Mouse (Mus musculus): Measurements from ENCODE around the gene Itgb8. TPM values are rescaled to one million over a fixed set of nuclear protein-coding genes. Genes with fewer than 3 reads are reported as not detected.

The Itgb8 gene
- polyA plus RNA-seq, 1 experiment = not detected

- Histone ChIP-seq H3K4me3 (ENCODE audit: insufficient read depth, low read length) (no peak overlapping the region), H3K4me1 (ENCODE audit: control insufficient read depth, insufficient read depth, low read length) (peaks cover 4% of the 10 kb centered on the region; the same call in 1 of the 2 replicates), H3K27ac (ENCODE audit: insufficient read depth, low read depth, low read length) (no peak overlapping the region)
- TF ChIP-seq CTCF (IDR thresholded peaks at IDR 0.05; ENCODE audit: low read depth, low read length) = no peak
- TF ChIP-seq POLR2A (IDR thresholded peaks at IDR 0.05; ENCODE audit: borderline replicate concordance, low read depth, low read length) = no peak
Measured at GRCm38 (mm10) chr12:119210590-119210989, 28.0 kb downstream of the Itgb8 start.

DNA sequence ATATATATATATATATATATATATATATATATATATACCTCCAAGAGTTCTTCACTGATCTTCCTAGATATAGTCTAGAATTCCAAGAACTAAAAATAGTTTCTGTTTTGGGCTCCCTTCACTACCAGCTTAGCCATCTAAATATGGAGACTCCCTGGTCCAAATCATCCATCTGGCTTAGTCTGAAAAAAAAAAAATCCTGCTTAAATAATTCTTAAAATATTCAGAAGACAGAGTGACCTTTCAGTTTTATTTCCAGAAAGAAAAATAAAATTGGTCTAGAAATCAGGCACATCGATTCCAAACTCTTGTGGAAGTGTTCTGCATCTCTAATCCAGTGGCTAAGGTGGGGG, 28.6 kb downstream of the Itgb8 start:
- Histone ChIP-seq H3K4me1 (ENCODE audit: control insufficient read depth, insufficient read depth, low read length) (peaks cover 4% of the 10 kb centered on the region; the same call in 1 of the 2 replicates), H3K27ac (ENCODE audit: insufficient read depth, low read depth, low read length) (no peak overlapping the region), H3K4me3 (ENCODE audit: insufficient read depth, low read length) (no peak overlapping the region)
- TF ChIP-seq CTCF (IDR thresholded peaks at IDR 0.05; ENCODE audit: low read depth, low read length) = no peak
- TF ChIP-seq POLR2A (IDR thresholded peaks at IDR 0.05; ENCODE audit: borderline replicate concordance, low read depth, low read length) = no peak

GRCm38 (mm10) chr12:119209384-119210072, 29.1 kb downstream of the Itgb8 start:
- Histone ChIP-seq H3K4me3 (ENCODE audit: insufficient read depth, low read length) (no peak overlapping the region), H3K27ac (ENCODE audit: insufficient read depth, low read depth, low read length) (no peak overlapping the region), H3K4me1 (ENCODE audit: control insufficient read depth, insufficient read depth, low read length) (peaks cover 4% of the 10 kb centered on the region; the same call in 1 of the 2 replicates)
- TF ChIP-seq POLR2A (IDR thresholded peaks at IDR 0.05; ENCODE audit: borderline replicate concordance, low read depth, low read length) (no peak), CTCF (IDR thresholded peaks at IDR 0.05; ENCODE audit: low read depth, low read length) (no peak)

DNA sequence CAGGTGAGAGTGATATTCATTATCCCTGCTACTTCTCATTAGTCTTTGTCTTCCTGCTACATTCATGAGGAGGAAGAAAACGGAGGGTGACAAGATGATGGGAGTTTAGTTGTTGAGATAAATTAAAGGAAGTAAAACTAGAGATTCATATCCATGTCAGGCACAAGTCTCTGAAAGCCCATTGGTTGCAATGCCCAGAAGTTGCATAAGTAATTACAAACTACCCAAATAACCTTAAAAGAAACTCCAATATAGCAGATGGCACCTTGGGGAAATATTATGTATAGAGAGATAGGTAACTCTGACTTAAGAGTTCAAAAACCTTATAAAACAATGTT, 31.2 kb downstream of the Itgb8 start:
- H3K4me3 ChIP-seq (ENCODE audit: insufficient read depth, low read length) = no peak overlapping the region
- H3K27ac ChIP-seq (ENCODE audit: insufficient read depth, low read depth, low read length) = no peak overlapping the region
- TF ChIP-seq CTCF (IDR thresholded peaks at IDR 0.05; ENCODE audit: low read depth, low read length) = no peak
- TF ChIP-seq POLR2A (IDR thresholded peaks at IDR 0.05; ENCODE audit: borderline replicate concordance, low read depth, low read length) = no peak
- H3K4me1 ChIP-seq (ENCODE audit: control insufficient read depth, insufficient read depth, low read length) = peaks cover 4% of the 10 kb centered on the region; the same call in 1 of the 2 replicates

DNA sequence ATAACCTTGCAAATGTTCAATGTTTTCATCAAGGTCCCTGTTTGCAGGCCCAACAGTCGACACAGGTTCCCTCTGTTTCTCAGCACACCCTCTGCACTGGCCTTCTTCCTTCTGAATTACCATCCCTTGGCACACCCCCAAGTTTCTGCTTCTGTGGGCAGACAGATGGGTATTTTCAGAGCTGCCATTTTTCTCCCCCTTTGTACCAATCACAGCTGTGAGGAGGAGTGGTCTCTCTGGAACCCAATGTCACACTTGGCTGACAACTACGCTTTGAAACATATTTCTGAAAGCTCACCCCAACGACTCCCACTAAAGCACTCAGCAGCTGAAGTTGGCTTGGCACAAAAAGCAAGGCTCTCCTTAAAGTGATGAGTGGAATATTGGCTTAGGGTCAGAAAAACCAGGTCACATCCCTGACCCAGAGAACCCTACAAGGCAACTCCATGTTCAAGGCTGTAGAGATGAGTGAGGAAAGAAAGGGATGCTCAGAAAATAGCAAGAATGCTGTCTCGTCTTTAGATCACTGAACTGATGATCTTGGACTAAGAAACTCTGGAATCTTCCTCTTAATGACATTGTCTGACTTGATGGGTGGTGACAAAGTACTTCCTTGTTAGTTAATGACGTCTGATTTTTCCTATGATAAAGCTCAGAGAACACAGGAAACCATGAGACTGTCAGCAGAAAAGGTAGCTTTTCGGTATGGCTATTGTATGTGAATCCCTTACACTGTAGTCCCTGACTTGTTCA, 31.7 kb downstream of the Itgb8 start:
- Histone ChIP-seq H3K4me1 (ENCODE audit: control insufficient read depth, insufficient read depth, low read length) (peaks cover 4% of the 10 kb centered on the region; the same call in 1 of the 2 replicates), H3K4me3 (ENCODE audit: insufficient read depth, low read length) (no peak overlapping the region), H3K27ac (ENCODE audit: insufficient read depth, low read depth, low read length) (no peak overlapping the region)
- no peak for TF ChIP-seq CTCF (IDR thresholded peaks at IDR 0.05; ENCODE audit: low read depth, low read length)

GRCm38 (mm10) chr12:119204411-119204810, 34.2 kb downstream of the Itgb8 start:
- TF ChIP-seq CTCF (IDR thresholded peaks at IDR 0.05; ENCODE audit: low read depth, low read length) (no peak), POLR2A (IDR thresholded peaks at IDR 0.05; ENCODE audit: borderline replicate concordance, low read depth, low read length) (no peak)
- Histone ChIP-seq H3K4me1 (ENCODE audit: control insufficient read depth, insufficient read depth, low read length) (peaks cover 4% of the 10 kb centered on the region; the same call in 1 of the 2 replicates), H3K4me3 (ENCODE audit: insufficient read depth, low read length) (no peak overlapping the region), H3K27ac (ENCODE audit: insufficient read depth, low read depth, low read length) (no peak overlapping the region)

- H3K4me3 ChIP-seq (ENCODE audit: insufficient read depth, low read length) = no peak overlapping the region
- peaks cover 4% of the 10 kb centered on the region; the same call in 1 of the 2 replicates for H3K4me1 ChIP-seq (ENCODE audit: control insufficient read depth, insufficient read depth, low read length)
- TF ChIP-seq CTCF (IDR thresholded peaks at IDR 0.05; ENCODE audit: low read depth, low read length) = no peak
- H3K27ac ChIP-seq (ENCODE audit: insufficient read depth, low read depth, low read length) = no peak overlapping the region
Measured at GRCm38 (mm10) chr12:119202766-119203165, 35.8 kb downstream of the Itgb8 start.

- TF ChIP-seq POLR2A (IDR thresholded peaks at IDR 0.05; ENCODE audit: borderline replicate concordance, low read depth, low read length) (no peak), CTCF (IDR thresholded peaks at IDR 0.05; ENCODE audit: low read depth, low read length) (no peak)
- H3K4me1 ChIP-seq (ENCODE audit: control insufficient read depth, insufficient read depth, low read length) = peaks cover 2% of the 10 kb centered on the region; the same call in 1 of the 2 replicates
- H3K27ac ChIP-seq (ENCODE audit: insufficient read depth, low read depth, low read length) = no peak overlapping the region
- H3K4me3 ChIP-seq (ENCODE audit: insufficient read depth, low read length) = no peak overlapping the region
Measured at GRCm38 (mm10) chr12:119195145-119195544, 43.5 kb downstream of the Itgb8 start.

DNA sequence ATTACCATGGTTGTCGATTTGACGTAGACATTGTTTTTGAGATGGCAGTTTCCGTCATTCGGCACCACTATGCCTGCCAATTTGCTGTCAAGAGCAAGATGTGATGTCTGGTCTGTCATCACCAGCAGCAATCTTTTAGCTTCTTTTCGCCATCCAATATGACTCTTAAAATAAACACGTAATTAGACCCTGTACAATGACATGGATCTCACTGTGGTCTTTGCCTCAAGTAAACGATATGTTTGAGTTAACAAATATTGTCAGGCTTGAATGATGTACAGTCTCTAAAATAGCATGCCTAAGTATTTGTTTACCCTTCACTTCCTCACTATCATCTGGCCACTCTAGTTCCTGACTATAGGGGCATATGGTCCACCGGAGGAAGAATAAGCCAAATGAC, 48.8 kb downstream of the Itgb8 start:
- Histone ChIP-seq H3K4me1 (ENCODE audit: control insufficient read depth, insufficient read depth, low read length) (peaks cover 2% of the 10 kb centered on the region; the same call in 1 of the 2 replicates), H3K4me3 (ENCODE audit: insufficient read depth, low read length) (no peak overlapping the region), H3K27ac (ENCODE audit: insufficient read depth, low read depth, low read length) (no peak overlapping the region)
- TF ChIP-seq CTCF (IDR thresholded peaks at IDR 0.05; ENCODE audit: low read depth, low read length) (no peak), POLR2A (IDR thresholded peaks at IDR 0.05; ENCODE audit: borderline replicate concordance, low read depth, low read length) (no peak)

DNA sequence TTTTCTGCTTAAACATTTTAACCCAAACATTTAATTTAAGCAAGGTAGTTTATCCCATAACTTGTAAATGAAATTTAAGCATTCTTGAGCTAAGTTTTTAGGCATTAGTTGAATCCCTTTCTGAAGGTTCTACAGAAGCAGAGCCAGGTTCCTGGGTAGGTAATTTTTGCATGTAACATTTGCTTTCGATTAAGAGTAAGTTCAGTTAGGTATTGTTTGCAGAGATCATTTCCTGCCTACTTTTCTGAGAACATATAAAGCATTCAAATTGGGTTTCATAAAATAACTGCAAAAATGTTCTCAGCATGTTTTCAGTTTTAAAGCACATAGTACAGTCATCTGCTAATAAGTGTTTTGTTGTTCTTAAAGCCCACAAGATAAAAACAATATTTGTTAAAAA, 53.2 kb downstream of the Itgb8 start:
- peaks cover 2% of the 10 kb centered on the region; the same call in 1 of the 2 replicates for H3K4me1 ChIP-seq (ENCODE audit: control insufficient read depth, insufficient read depth, low read length)
- H3K27ac ChIP-seq (ENCODE audit: insufficient read depth, low read depth, low read length) = no peak overlapping the region
- no peak overlapping the region for H3K4me3 ChIP-seq (ENCODE audit: insufficient read depth, low read length)
- no peak for TF ChIP-seq CTCF (IDR thresholded peaks at IDR 0.05; ENCODE audit: low read depth, low read length)
- TF ChIP-seq POLR2A (IDR thresholded peaks at IDR 0.05; ENCODE audit: borderline replicate concordance, low read depth, low read length) = no peak

Measured in bone marrow macrophage, adult 2 months (primary cell).